Mouse (Mus musculus) MEL (cell line): Measurements from ENCODE around the gene Ptprn2. TPM values are rescaled to one million over a fixed set of nuclear protein-coding genes. Genes with fewer than 3 reads are reported as not detected.
"Not testable (repeated sequence)": the region's sequence is repeated elsewhere in the genome, so short reads cannot be mapped to it uniquely, and the experiment has no call there.

Experiments
- DNase-seq: peaks from one replicate; pipeline ENCODE4 v3.0.0; 2011; ENCODE audit warnings: low read depth, low spot score
- H3K27ac ChIP-seq: 2 replicates; pipeline ENCODE4 v1.5.1; 2012; ENCODE audit warnings: low read depth, mild to moderate bottlenecking, control low read depth, low read length, moderate library complexity; ENCODE audit not compliant: control insufficient read depth
- H3K27me3 ChIP-seq, 2 experiments: fragments of 150-350 bp in 1 of 2; sonication (generic) in 1 of 2; 2 replicates each; pipeline ENCODE4 v1.6.1; 2012; ENCODE audit warnings: low read length in 2 of 2, mild to moderate bottlenecking in 2 of 2, improper control_type of control experiment in 1 of 2, moderate library complexity in 1 of 2; ENCODE audit not compliant: insufficient read depth in 2 of 2, control insufficient read depth in 1 of 2
- H3K36me3 ChIP-seq, 2 experiments: 2 replicates each; pipeline ENCODE4 v1.6.1; 2012 to 2014; ENCODE audit warnings: low read length in 2 of 2, improper control_type of control experiment in 1 of 2, inconsistent platforms in 1 of 2, mild to moderate bottlenecking in 1 of 2; ENCODE audit not compliant: insufficient read depth in 2 of 2, control insufficient read depth in 1 of 2
- H3K4me1 ChIP-seq, 2 experiments: fragments of 150-350 bp in 1 of 2; sonication (generic) in 1 of 2; 2 replicates each; pipeline ENCODE4 v1.6.1; 2012; ENCODE audit warnings: low read length in 2 of 2, improper control_type of control experiment in 1 of 2, mild to moderate bottlenecking in 1 of 2; ENCODE audit not compliant: insufficient read depth in 2 of 2, control insufficient read depth in 1 of 2
- H3K4me3 ChIP-seq, 2 experiments: fragments of 150-350 bp in 1 of 2; sonication (generic) in 1 of 2; 2 replicates each; pipeline ENCODE4 v1.5.1; 2012; ENCODE audit warnings: low read depth in 2 of 2, low read length in 2 of 2, mild to moderate bottlenecking in 2 of 2, moderate library complexity in 2 of 2, control low read depth in 1 of 2, improper control_type of control experiment in 1 of 2; ENCODE audit not compliant: control insufficient read depth in 1 of 2, insufficient read depth in 1 of 2
- H3K79me2 ChIP-seq: 2 replicates; pipeline ENCODE4 v1.6.1; 2012; ENCODE audit warnings: mild to moderate bottlenecking, low read length, moderate library complexity; ENCODE audit not compliant: control insufficient read depth, poor library complexity, insufficient read depth
- H3K9ac ChIP-seq: 2 replicates; pipeline ENCODE4 v1.6.1; 2012; ENCODE audit warnings: low read depth, mild to moderate bottlenecking, control low read depth, low read length, moderate library complexity; ENCODE audit not compliant: control insufficient read depth, poor library complexity, severe bottlenecking
- H3K9me3 ChIP-seq: fragments of 150-350 bp; sonication (generic); replicated peaks from 2 replicates; pipeline ENCODE4 v1.6.1; 2012; ENCODE audit warnings: mild to moderate bottlenecking, low read length, improper control_type of control experiment, moderate library complexity; ENCODE audit not compliant: insufficient read depth
- BHLHE40 ChIP-seq: IDR thresholded peaks from 2 replicates; pipeline ENCODE4 v1.6.1; 2012; ENCODE audit warnings: low read depth, mild to moderate bottlenecking, inconsistent platforms, low read length, improper control_type of control experiment, borderline replicate concordance
- CHD2 ChIP-seq: IDR thresholded peaks from 2 replicates; pipeline ENCODE4 v1.6.1; 2011; ENCODE audit warnings: low read length, improper control_type of control experiment
- E2F4 ChIP-seq: IDR thresholded peaks from 2 replicates; pipeline ENCODE4 v1.6.1; 2011; ENCODE audit warnings: low read depth, low read length, improper control_type of control experiment, borderline replicate concordance
- ELF1 ChIP-seq: IDR thresholded peaks from 2 replicates; pipeline ENCODE4 v1.6.1; 2014; ENCODE audit warnings: low read depth, mild to moderate bottlenecking, inconsistent platforms, low read length, improper control_type of control experiment, moderate library complexity
- EP300 ChIP-seq, 2 experiments: IDR thresholded peaks; 2 replicates each; pipeline ENCODE4 v1.6.1; 2011; ENCODE audit warnings: improper control_type of control experiment in 2 of 2, low read length in 2 of 2, low read depth in 1 of 2, mild to moderate bottlenecking in 1 of 2
- GABPA ChIP-seq: IDR thresholded peaks from 2 replicates; pipeline ENCODE4 v1.6.1; 2012; ENCODE audit warnings: low read depth, mild to moderate bottlenecking, inconsistent platforms, low read length, improper control_type of control experiment, moderate library complexity
- JUND ChIP-seq: IDR thresholded peaks from 2 replicates; pipeline ENCODE4 v1.6.1; 2011; ENCODE audit warnings: low read depth, mild to moderate bottlenecking, improper control_type of control experiment, low read length
- KAT2A ChIP-seq: conservative IDR thresholded peaks from 2 replicates; pipeline ENCODE4 v1.6.1; 2012; ENCODE audit warnings: low read depth, low read length, improper control_type of control experiment, inconsistent platforms
- MAFK ChIP-seq: IDR thresholded peaks from 2 replicates; pipeline ENCODE4 v1.6.1; 2011; ENCODE audit warnings: low read depth, mild to moderate bottlenecking, low read length, improper control_type of control experiment, borderline replicate concordance
- MAX ChIP-seq: IDR thresholded peaks from 2 replicates; pipeline ENCODE4 v1.6.1; 2011; ENCODE audit warnings: low read length, improper control_type of control experiment
- NELFE ChIP-seq: IDR thresholded peaks from 2 replicates; pipeline ENCODE4 v1.6.1; 2011; ENCODE audit warnings: low read depth, low read length, improper control_type of control experiment
- POLR2AphosphoS5 ChIP-seq: IDR thresholded peaks from 2 replicates; pipeline ENCODE4 v1.6.1; 2012; ENCODE audit warnings: low read depth, borderline replicate concordance, mild to moderate bottlenecking, inconsistent platforms, low read length, moderate library complexity, mixed read lengths
- SMC3 ChIP-seq: IDR thresholded peaks from 2 replicates; pipeline ENCODE4 v1.6.1; 2011; ENCODE audit warnings: low read depth, low read length, improper control_type of control experiment
- TBP ChIP-seq: IDR thresholded peaks from 2 replicates; pipeline ENCODE4 v1.8.0; 2011; ENCODE audit warnings: low read depth, low read length, improper control_type of control experiment
- USF1 ChIP-seq: IDR thresholded peaks from 2 replicates; pipeline ENCODE4 v1.6.1; 2014; ENCODE audit warnings: low read depth, mild to moderate bottlenecking, inconsistent platforms, low read length, improper control_type of control experiment, moderate library complexity
- ZMIZ1 ChIP-seq: IDR thresholded peaks from 2 replicates; pipeline ENCODE4 v1.6.1; 2012; ENCODE audit warnings: low read depth, mild to moderate bottlenecking, inconsistent platforms, low read length, improper control_type of control experiment, moderate library complexity
- polyA plus RNA-seq, 2 experiments: library from polyadenylated mRNA; stranded (reverse) in 1 of 2; unstranded in 1 of 2; fragments of >175 nt in 1 of 2; fragments of >200 nt in 1 of 2; gene quantifications; 2 replicates each; pipeline versions ENCODE4 v1.2.1 to v1.2.4; 2012; ENCODE audit warnings: low replicate concordance in 2 of 2, low read depth in 1 of 2; ENCODE audit not compliant: insufficient read length in 2 of 2, insufficient read depth in 1 of 2, missing spikeins in 1 of 2
- total RNA-seq: library from RNA; depleted of rRNA; stranded (reverse); fragments of 300-350 nt; gene quantifications from 2 replicates; pipeline ENCODE4 v1.2.3, GENCODE M21; 2012

Ptprn2 gene
- total and polyA plus RNA-seq, 3 experiments = not detected

DNA sequence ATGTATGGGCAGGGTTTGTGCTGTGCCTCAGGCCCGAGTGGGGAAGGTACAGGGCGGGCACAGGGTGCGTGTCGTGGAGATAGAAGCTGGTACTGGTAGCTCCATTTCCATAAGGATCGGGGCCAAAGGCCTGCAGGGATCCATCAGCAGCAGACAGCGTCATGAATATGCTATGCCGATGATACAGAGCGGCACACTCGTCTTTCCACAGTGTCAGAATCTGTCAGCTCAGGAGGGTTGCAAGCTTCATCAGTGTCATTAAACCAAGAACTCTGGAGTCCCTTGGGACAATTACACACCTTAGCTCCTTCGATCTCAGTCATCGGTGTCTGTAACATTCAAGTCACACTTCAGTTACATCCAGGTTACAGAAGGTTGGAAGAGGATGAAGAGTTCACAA lies 15.1 kb downstream of the Ptprn2 start:
- no peak for TF ChIP-seq CHD2
- TF ChIP-seq MAFK = no peak
- TF ChIP-seq MAX = no peak
- no peak for TF ChIP-seq NELFE
- TF ChIP-seq GABPA = no peak
- no peak for TF ChIP-seq E2F4
- no peak for TF ChIP-seq USF1
- no peak for TF ChIP-seq JUND
- TF ChIP-seq TBP = no peak
- TF ChIP-seq KAT2A = no peak
- no peak for TF ChIP-seq EP300 (IDR thresholded peaks at IDR 0.05; ENCODE audit: low read depth in 1 of 2, low read length in 2 of 2)
- TF ChIP-seq, all 39 proteins: peak for 0
- no peaks in the 10 kb centered on the region for H3K36me3 ChIP-seq
- H3K79me2 ChIP-seq = no peaks in the 10 kb centered on the region

DNA sequence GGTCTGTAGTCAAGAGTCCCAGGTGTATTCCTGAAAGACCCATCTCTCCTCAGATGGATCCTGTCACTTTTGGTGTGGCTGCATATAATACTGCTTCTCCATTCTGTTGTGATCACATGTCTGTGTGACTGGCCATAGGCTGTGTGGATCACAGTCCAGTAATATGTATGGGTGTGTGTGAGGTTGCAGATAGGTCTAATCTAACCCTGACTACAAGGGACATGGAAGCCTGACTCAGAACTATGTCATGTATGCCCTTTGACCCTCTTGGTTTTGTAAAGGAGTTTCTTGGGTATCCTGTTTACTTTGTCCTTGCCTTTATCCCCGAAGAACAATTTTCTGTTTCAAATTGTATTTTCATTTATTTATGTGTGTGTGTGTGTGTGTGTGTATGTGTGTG lies 27.0 kb downstream of the Ptprn2 start:
- H3K4me3 ChIP-seq = no peak overlapping the region
- H3K9me3 ChIP-seq = no peaks in the 10 kb centered on the region
- no peaks in the 10 kb centered on the region for H3K36me3 ChIP-seq
- no peak overlapping the region for H3K27ac ChIP-seq
- TF ChIP-seq ELF1 (no peak), POLR2AphosphoS5 (no peak), ZMIZ1 (no peak), BHLHE40 (no peak), MAFK (no peak), SMC3 (no peak)
- H3K9ac ChIP-seq = no peak overlapping the region
- H3K4me1 ChIP-seq = no peaks in the 10 kb centered on the region
- H3K79me2 ChIP-seq = no peaks in the 10 kb centered on the region
- H3K27me3 ChIP-seq = no peaks in the 10 kb centered on the region
- DNase-seq = no peak

More for the DNA sequence above, 15.1 kb downstream of the Ptprn2 start:
- Histone ChIP-seq H3K4me1 (no peaks in the 10 kb centered on the region), H3K9me3 (no peaks in the 10 kb centered on the region), H3K9ac (no peak overlapping the region), H3K27me3 (peaks cover 0 to under 1% of the 10 kb centered on the region in 2 experiments; a peak in 2 of 4 replicates), H3K27ac (no peak overlapping the region), H3K4me3 (no peak overlapping the region)
- DNase-seq = no peak

DNA sequence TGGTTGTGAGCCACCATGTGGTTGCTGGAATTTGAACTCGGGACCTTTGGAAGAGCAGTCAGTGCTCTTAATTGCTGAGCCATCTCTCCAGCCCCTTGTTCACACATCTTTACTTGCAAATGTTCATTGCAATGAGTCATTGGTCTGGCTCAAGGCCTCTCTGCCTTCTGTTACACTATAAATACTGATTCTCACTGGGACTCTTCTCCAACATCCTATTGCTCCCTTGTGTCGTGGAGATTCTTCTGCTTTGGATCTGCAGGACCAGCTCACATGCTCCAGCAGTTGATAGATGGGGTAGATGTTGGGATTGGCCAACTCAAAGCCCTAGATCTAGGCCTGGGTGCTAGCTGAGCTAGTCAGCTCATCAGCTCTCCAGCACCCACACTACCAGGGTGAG lies 28.3 kb downstream of the Ptprn2 start:
- not testable (repeated sequence) for H3K27me3 ChIP-seq, H3K4me3 ChIP-seq, H3K4me1 ChIP-seq, H3K36me3 ChIP-seq, H3K27ac ChIP-seq, H3K9ac ChIP-seq, DNase-seq, H3K9me3 ChIP-seq, H3K79me2 ChIP-seq
